9 mouse cellular contexts compared by ENCODE assay signal in the genomic region with DNA sequence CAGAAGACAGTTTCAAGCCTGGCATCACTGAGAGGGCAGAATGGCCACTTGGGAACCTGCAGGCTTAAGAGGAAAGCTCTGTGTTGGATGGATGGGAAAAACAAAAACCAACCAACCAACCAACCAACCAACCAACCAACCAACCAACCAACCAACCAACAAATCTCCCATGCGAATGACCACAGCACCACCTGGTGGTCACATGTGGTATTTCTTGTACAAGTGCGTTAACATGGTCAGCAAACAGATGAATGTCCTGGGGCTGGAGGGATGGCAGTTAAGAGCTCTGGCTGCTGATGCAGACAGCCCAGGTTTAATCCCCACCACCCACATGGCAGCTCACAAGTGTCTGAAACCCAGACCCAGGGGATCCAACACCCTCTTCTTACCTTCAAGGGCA. TPM values are rescaled to one million over a fixed set of nuclear protein-coding genes. Genes with fewer than 3 reads are reported as not detected.
DNase-seq lines count a peak whose midpoint lies in the region; ATAC-seq lines count a peak whose summit lies in the region.
"Had no signal": no experiment of that assay in that cellular context is flagged by ENCODE, and none has a peak within 500 bp of the region (broad histone marks: within the 10 kb centered on the region; RNA-seq: fewer than 3 reads in every experiment).

No protein-coding gene starts in this region.

- H3K27me3 ChIP-seq in midbrain, embryonic 13.5 days, result peaks cover 9% of the 10 kb centered on the region; the same call in 1 of the 2 replicates
- no peaks in the 10 kb centered on the region for H3K27me3 ChIP-seq in splenic B cell, adult 2 months (ENCODE audit: control insufficient read depth, insufficient read depth, low read length, poor library complexity, severe bottlenecking)

- intact Hi-C loops in heart, postnatal 25 days (cut with DNase I), result loop anchor here (2.0 to 10.0 kb wide), 3 partner anchors 528 to 1680 kb away; no protein-coding TSS in a partner anchor

- no peaks in the 10 kb centered on the region for H3K36me3 ChIP-seq in midbrain, embryonic 13.5 days
- H3K36me3 ChIP-seq in splenic B cell, adult 2 months (ENCODE audit: control insufficient read depth, insufficient read depth, low read length, poor library complexity, severe bottlenecking), result no peaks in the 10 kb centered on the region

- ATAC-seq in midbrain, embryonic 13.5 days, result 0 out of 2 replicates have a peak, but pooled peaks have one; percentile 3

- 0% methylated on average over 2 of the region's 2 CpGs for WGBS in midbrain, embryonic 13.5 days

- no peak overlapping the region for H3K9ac ChIP-seq in midbrain, embryonic 13.5 days (replicated peaks)

- peaks cover 9% of the 10 kb centered on the region for H3K4me1 ChIP-seq in midbrain, embryonic 13.5 days (replicated peaks)

- no peak overlapping the region for H3K27ac ChIP-seq in midbrain, embryonic 13.5 days

- DNase-seq in heart, adult 18-20 months, result peak; percentile 53 to 91
- DNase-seq in heart, postnatal 25 days (ENCODE audit: low spot score), result no peak
- DNase-seq in WW6 (ENCODE audit: low read depth, low spot score), result peak; percentile 36
- DNase-seq in cerebellum, postnatal 25 days, result peak; percentile 69 to 82
- peak; percentile 67 for DNase-seq in heart, adult 8-10 months (ENCODE audit: low spot score)
- peak; percentile 72 to 90 for DNase-seq in layer of hippocampus, postnatal 25 days (ENCODE audit: extremely low spot score in 1 of 2, low spot score in 1 of 2)
- DNase-seq in splenic B cell, adult 2 months (ENCODE audit: low read depth, low spot score), result peak; percentile 82

- H3K9me3 ChIP-seq in midbrain, embryonic 13.5 days, result no peaks in the 10 kb centered on the region

- H3K4me3 ChIP-seq in midbrain, embryonic 13.5 days (replicated peaks), result no peak overlapping the region
- H3K4me3 ChIP-seq: myocyte had no signal

- H3K4me2 ChIP-seq in midbrain, embryonic 13.5 days (replicated peaks), result no peak overlapping the region

RNA-seq across cellular contexts. Expression of a gene that starts 52.7 kb away (rescaled TPM):
- 10 to 100 TPM; 39.9 to 42.8 TPM for total RNA-seq in heart, adult 18-20 months (2021)
- total RNA-seq in heart, postnatal 25 days (2021), result 10 to 100 TPM; 48.8 to 50.8 TPM
- 10 to 100 TPM; 39.8 to 46.9 (median 43.0) TPM for total RNA-seq in heart, adult 8-10 months (2022)
- 10 to 100 TPM; 79.4 to 87.1 TPM for total RNA-seq in layer of hippocampus, postnatal 25 days (2021)
- 115 and 116 TPM in 2 replicates for polyA plus RNA-seq in midbrain, embryonic 13.5 days (2015; fragmentation: Nextera tagmentation; extraction: Ambion mirVana)
